Mouse (Mus musculus) hindbrain, postnatal 0 days (tissue): Measurements from ENCODE around the gene Sepsecs. TPM values are rescaled to one million over a fixed set of nuclear protein-coding genes. Genes with fewer than 3 reads are reported as not detected.
A peak's percentile ranks its signal among the peaks of the same experiment; 100 is the strongest.

ENCODE experiments used
- ATAC-seq: fragments of 200-750 bp; cut with Nextera tagmentation; 2 replicates; pipeline ENCODE4 v1.8.0; 2017; ENCODE audit warnings: mild to moderate bottlenecking, moderate TSS enrichment, moderate library complexity
- DNase-seq: peaks from one replicate; pipeline ENCODE4 v3.0.0-alpha.2; 2015; ENCODE audit warnings: low spot score
- H3K27ac ChIP-seq: fragments of 300-500 bp; sonication (generic); 2 replicates; pipeline ENCODE4 v1.5.1; 2014; ENCODE audit warnings: mild to moderate bottlenecking
- H3K27me3 ChIP-seq: fragments of 300-500 bp; sonication (generic); 2 replicates; pipeline ENCODE4 v1.6.1; 2014; ENCODE audit warnings: low read length, mixed read lengths; ENCODE audit not compliant: insufficient read depth
- H3K36me3 ChIP-seq: fragments of 300-500 bp; sonication (generic); 2 replicates; pipeline ENCODE4 v1.6.1; 2014; ENCODE audit warnings: low read length, mixed read lengths; ENCODE audit not compliant: insufficient read depth
- H3K4me1 ChIP-seq: fragments of 300-500 bp; sonication (generic); 2 replicates; pipeline ENCODE4 v1.6.1; 2014; ENCODE audit warnings: antibody characterized with exemption, low read length, mixed read lengths; ENCODE audit not compliant: insufficient read depth
- H3K4me2 ChIP-seq: fragments of 300-500 bp; sonication (generic); 2 replicates; pipeline ENCODE4 v1.6.1; 2014; ENCODE audit warnings: low read depth, mild to moderate bottlenecking, low read length, moderate library complexity, mixed read lengths
- H3K4me3 ChIP-seq: fragments of 300-500 bp; sonication (generic); 2 replicates; pipeline ENCODE4 v1.5.1; 2014; ENCODE audit warnings: low read length
- H3K9ac ChIP-seq: fragments of 300-500 bp; sonication (generic); replicated peaks from 2 replicates; pipeline ENCODE4 v1.6.1; 2014; ENCODE audit warnings: mild to moderate bottlenecking, low read length, moderate library complexity, mixed read lengths
- H3K9me3 ChIP-seq: fragments of 300-500 bp; sonication (generic); 2 replicates; pipeline ENCODE4 v1.6.1; 2016; ENCODE audit warnings: low read length, mixed read lengths
- CTCF ChIP-seq: IDR thresholded peaks from 2 replicates; pipeline ENCODE4 v1.5.1; 2016; ENCODE audit warnings: antibody characterized with exemption, control low read depth, low read depth
- WGBS: fragments of 180-500 bp; shearing (Covaris S2); extraction: QIAGEN DNeasy Blood & Tissue Kit; methylation state at CpG from one replicate; pipeline ENCODE4 v1.1.7; 2014; 5-methylcytosine and 5-hydroxymethylcytosine counted together
- polyA plus RNA-seq: library from polyadenylated mRNA; unstranded; fragments of >200 nt; fragmentation: Nextera tagmentation; extraction: Ambion mirVana; gene quantifications from 2 replicates; pipeline ENCODE4 v1.2.1, GENCODE M21; 2015
- total RNA-seq: library from RNA; depleted of rRNA; stranded (reverse); fragments of >200 nt; gene quantifications from 2 replicates; pipeline ENCODE4 v1.2.3, GENCODE M21; 2014

The Sepsecs gene
- total and polyA plus RNA-seq, 2 experiments from 2014 or later: 4.5 to 7.2 TPM

DNA sequence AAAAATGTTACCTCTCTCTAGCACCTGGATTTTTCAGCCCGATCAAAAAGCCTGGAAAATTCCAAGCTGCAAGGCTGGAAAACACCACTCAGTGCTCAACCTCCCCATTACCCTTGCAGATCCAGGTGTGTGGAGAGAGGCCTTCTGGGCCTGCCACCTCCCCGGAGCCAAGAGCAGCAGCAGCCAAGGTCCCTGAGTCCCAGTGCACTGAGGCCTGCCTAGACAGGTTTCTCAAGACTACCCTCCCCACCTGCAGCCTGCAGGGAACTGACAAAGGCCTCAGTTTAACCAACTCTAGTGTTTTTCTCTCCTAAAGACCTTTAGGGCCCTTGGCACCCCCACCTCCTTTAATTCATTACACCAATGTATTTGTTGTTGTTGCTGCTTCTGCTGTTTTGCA lies 46.4 kb downstream of the Sepsecs start:
- no peak overlapping the region for H3K9ac ChIP-seq
- H3K4me3 ChIP-seq: no peak overlapping the region
- WGBS: 86% methylated on average over 2 of the region's 2 CpGs
- ATAC-seq (no peak), DNase-seq (no peak)
- no peaks in the 10 kb centered on the region for H3K9me3 ChIP-seq
- H3K4me2 ChIP-seq: no peak overlapping the region
- no peaks in the 10 kb centered on the region for H3K27me3 ChIP-seq
- no peak overlapping the region for H3K27ac ChIP-seq
- no peak for TF ChIP-seq CTCF
- H3K36me3 ChIP-seq: no peaks in the 10 kb centered on the region
- peaks cover 4% of the 10 kb centered on the region; the same call in 1 of the 2 replicates for H3K4me1 ChIP-seq

GRCm38 (mm10) chr5:52618348-52619270 lies 50.9 kb downstream of the Sepsecs start:
- Histone ChIP-seq H3K4me3 (peak overlapping the region; percentile 38), H3K27me3 (no peaks in the 10 kb centered on the region), H3K9ac (peak overlapping the region; percentile 44), H3K4me2 (peak overlapping the region; percentile 84), H3K36me3 (no peaks in the 10 kb centered on the region), H3K9me3 (no peaks in the 10 kb centered on the region), H3K27ac (peak overlapping the region; percentile 72), H3K4me1 (peaks cover 13% of the 10 kb centered on the region)
- WGBS: 1% methylated on average over 41 of the region's 41 CpGs
- DNase-seq (peak; percentile 80), ATAC-seq (peak; percentile 71)
- peak; percentile 39; the same call in 1 of the 2 replicates for TF ChIP-seq CTCF

- no peak for TF ChIP-seq CTCF
- H3K4me1 ChIP-seq: peaks cover 13% of the 10 kb centered on the region
- H3K4me2 ChIP-seq: peak overlapping the region; percentile 84
- H3K4me3 ChIP-seq: peak overlapping the region; percentile 38; the same call in 1 of the 2 replicates
- no peaks in the 10 kb centered on the region for H3K9me3 ChIP-seq
- peak overlapping the region; percentile 44; the same call in 1 of the 2 replicates for H3K9ac ChIP-seq
- H3K27me3 ChIP-seq: no peaks in the 10 kb centered on the region
- no peak for DNase-seq
- peak overlapping the region; percentile 72 for H3K27ac ChIP-seq
- H3K36me3 ChIP-seq: no peaks in the 10 kb centered on the region
- 30% methylated on average over 9 of the region's 9 CpGs for WGBS
- peak; percentile 31; the same call in 1 of the 2 replicates for ATAC-seq
Observed at GRCm38 (mm10) chr5:52617711-52618347, 51.7 kb downstream of the Sepsecs start.

DNA sequence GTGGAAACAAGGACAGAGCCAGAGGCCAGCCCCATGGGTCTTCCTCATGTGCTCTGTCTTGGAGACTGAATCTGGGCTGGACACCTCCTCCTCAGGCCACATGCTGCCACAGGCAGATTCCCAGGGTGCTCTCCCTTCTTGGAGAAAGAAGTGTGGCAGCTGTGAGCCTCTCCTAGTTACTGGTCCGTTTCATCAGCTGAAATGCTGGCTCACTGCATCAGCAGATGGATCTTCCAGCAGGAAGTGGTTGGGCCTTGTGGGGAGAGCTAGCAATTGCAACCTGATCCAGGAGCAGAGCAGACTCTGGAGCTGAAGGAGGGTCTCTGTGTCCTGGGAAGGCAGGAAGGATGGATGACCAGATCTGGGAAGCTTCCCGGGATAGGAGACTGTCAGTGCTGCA lies 53.0 kb downstream of the Sepsecs start:
- Histone ChIP-seq H3K9ac (no peak overlapping the region), H3K4me3 (no peak overlapping the region), H3K27me3 (no peaks in the 10 kb centered on the region), H3K9me3 (no peaks in the 10 kb centered on the region), H3K27ac (peak overlapping the region; percentile 22; the same call in 1 of the 2 replicates), H3K4me2 (no peak overlapping the region), H3K4me1 (peaks cover 13% of the 10 kb centered on the region), H3K36me3 (no peaks in the 10 kb centered on the region)
- peak; percentile 62 for TF ChIP-seq CTCF
- ATAC-seq (peak; percentile 45), DNase-seq (peak; percentile 71)
- WGBS: 16% methylated on average over 2 of the region's 2 CpGs

- Histone ChIP-seq H3K4me2 (no peak overlapping the region), H3K4me1 (peaks cover 13% of the 10 kb centered on the region), H3K4me3 (no peak overlapping the region), H3K27ac (no peak overlapping the region), H3K36me3 (no peaks in the 10 kb centered on the region), H3K27me3 (no peaks in the 10 kb centered on the region), H3K9me3 (no peaks in the 10 kb centered on the region), H3K9ac (no peak overlapping the region)
- no peak for ATAC-seq
- TF ChIP-seq CTCF: no peak
- 68% methylated on average over 9 of the region's 9 CpGs for WGBS
- no peak for DNase-seq
Observed at GRCm38 (mm10) chr5:52615421-52615820, 54.1 kb downstream of the Sepsecs start.

DNA sequence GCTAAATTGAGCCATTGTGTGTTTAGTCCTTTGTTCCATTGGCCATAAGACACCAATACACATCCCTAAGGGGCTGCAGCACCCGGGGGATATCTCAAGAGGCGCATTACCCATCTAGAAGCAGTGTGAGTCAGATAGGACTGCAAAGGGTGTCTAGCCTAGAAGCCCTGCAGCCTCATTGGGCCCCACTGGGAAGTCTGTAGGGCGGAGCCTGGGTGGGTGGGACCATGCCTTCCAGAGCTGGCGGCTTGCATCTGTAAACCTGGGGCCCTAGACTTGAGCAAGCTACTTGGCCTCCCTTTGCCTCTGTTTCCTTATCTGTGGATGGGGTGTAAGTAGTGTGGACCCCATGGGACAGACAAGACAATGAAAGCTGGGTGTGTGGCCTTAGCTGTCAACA lies 54.8 kb downstream of the Sepsecs start:
- no peak overlapping the region for H3K27ac ChIP-seq
- DNase-seq (no peak), ATAC-seq (no peak)
- H3K9me3 ChIP-seq: no peaks in the 10 kb centered on the region
- peaks cover 13% of the 10 kb centered on the region for H3K4me1 ChIP-seq
- H3K27me3 ChIP-seq: no peaks in the 10 kb centered on the region
- 84% methylated on average over 4 of the region's 4 CpGs for WGBS
- no peaks in the 10 kb centered on the region for H3K36me3 ChIP-seq
- H3K9ac ChIP-seq: no peak overlapping the region
- no peak overlapping the region for H3K4me2 ChIP-seq
- no peak overlapping the region for H3K4me3 ChIP-seq
- TF ChIP-seq CTCF: no peak

DNA sequence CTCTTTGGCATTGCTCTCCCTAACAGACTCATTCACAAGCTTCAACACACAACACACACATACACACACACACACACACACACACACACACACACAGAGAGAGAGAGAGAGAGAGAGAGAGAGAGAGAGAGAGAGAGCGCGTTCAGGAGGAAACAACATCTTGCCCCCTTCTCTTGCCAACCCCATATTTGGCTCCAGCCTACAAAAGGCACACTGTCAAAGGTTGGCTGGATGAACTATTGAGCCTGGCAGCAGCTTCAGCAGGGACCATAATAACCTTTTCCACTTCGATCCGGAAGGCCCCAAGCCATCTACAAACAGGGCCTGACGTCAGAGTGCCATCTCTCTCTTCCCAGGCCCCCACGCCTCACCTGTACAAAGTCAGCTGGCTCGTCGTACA lies 56.7 kb downstream of the Sepsecs start:
- H3K27me3 ChIP-seq: no peaks in the 10 kb centered on the region
- H3K9ac ChIP-seq: no peak overlapping the region
- peaks cover 6% of the 10 kb centered on the region for H3K4me1 ChIP-seq
- H3K9me3 ChIP-seq: no peaks in the 10 kb centered on the region
- ATAC-seq (no peak), DNase-seq (no peak)
- no peak overlapping the region for H3K4me2 ChIP-seq
- no peak overlapping the region for H3K27ac ChIP-seq
- H3K4me3 ChIP-seq: no peak overlapping the region
- no peaks in the 10 kb centered on the region for H3K36me3 ChIP-seq
- TF ChIP-seq CTCF: no peak
- 75% methylated on average over 8 of the region's 8 CpGs for WGBS
